Mouse (Mus musculus) heart, adult 11 months (tissue): ENCODE measurements around the gene Hist2h2ac.

Experiments
- DNase-seq: peaks from one replicate; pipeline ENCODE4 v3.0.0; 2022

Hist2h2ac gene

DNA sequence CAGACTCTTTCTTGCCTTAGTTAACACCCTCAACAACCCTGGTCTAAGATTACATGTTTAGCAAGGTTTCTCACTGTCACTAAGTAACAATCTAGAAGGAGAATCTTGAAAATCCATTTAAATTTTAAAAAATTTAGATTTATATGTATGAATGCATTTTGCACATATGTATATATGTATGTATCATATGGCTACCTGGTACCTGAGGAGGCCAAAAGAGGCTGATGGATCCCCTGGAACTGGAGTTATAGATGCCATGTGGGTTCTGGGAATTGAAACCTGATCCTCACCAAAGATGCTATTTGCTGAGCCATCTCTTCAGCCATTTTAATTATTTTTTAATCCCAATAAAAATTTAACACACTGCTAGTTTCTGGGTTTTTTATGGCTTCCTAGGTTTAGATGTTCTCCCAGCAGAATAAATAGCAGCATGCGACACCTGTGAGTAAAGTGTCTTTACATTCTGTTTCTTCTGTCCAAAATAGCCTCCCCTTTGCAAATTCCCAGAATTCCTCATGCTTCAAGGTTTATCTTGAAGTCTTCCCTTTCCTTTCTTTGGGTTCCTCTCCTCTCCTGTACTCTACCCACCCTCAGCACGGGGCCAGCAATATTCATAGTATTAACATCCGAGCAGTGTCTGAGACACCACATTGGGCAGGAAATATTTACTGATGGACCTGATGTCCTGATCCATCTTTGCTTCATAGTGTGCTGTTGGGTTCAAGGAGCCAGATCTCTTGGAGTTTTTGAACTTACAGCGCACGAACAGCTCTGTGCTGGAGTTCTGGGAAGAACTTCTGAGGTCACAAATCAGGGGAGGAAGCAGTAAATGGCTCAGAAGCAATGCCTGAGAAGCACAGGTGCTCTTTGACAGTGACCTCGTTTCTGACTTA, 27.7 kb upstream of the Hist2h2ac start:
- DNase-seq: peak; percentile 74

DNA sequence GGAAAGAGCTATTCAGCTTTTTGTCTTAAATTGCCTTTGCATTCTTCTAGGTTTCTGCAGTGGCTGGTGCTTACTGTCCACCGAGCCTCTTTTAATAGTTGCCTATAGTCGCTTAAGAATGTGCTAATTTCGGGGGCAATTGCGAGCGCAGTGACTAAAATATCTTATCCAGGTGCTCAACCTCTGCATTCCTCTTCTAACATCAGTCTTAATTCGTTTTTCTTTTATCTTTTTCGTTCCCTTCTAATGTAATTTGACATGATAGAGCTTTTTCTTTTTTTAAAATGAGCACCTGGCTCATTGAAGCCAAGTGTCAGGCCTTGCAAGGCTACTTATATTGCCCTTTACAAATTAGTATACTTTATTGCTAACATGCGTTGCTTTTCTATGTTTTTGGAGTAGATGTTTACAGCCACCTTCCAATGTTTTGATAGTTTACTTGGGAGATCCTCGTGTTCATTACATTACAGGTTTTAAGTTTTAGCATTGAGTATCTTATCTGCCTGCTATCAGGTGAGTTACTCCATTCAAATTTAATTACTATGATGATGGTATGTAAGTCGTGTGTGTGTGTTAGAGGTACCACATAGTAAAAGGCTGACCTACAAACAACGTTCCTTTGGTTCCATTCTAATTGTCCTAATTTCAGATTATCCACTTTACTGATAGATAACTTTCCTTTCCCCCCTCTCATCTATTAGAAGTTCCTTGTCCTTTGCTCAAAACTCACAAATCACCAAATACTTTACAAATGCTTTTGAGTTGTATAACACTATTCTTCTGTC, 26.9 kb upstream of the Hist2h2ac start:
- peak; percentile 82 for DNase-seq

DNA sequence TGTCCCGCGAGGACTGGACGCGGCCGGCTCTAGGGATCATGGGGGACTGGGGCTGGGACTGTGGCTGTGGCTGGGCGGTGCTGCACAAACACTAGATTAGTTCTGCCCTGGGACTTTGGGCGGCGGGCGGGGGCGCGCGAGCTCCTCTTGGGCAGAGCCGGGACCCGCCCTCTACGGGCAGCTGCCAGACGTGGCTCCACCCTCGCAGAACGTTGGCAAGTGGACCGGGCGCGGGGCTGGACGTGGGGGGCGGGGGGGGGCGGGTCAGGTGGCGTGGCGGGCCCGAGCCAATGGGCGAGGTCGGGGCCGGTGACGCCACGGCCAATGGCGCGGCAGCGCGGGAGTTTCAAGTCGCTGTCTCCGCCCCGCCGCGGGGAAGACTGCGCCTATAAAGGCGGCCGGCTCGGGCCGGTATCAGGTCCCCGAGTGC, 25.8 kb upstream of the Hist2h2ac start, which contains the start of gene Hist2h3c1:
Hist2h3c1 (plus strand) TSS at position 259 of the 430 bp plus-strand sequence.
- peak; percentile 94 for DNase-seq

DNA sequence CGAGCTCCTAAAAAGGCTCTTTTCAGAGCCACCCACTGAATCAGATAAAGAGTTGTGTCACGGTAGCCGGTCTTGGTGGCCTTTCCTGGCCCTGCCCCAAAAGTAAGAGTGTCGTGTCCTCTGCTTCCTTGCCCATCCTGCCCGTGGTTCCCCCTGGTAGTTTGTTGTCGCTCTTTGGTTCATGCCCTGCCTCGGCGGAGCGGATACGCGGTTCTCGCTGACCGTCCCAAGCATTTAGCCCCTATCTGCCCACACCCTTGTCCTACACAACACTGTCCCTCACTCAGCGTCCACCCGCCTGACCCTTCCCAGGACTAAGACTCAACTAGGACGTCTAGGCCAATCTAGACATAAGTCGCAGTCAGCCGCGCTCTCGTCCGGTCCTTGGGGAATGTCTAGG, 25.3 kb upstream of the Hist2h2ac start:
- peak; percentile 89 for DNase-seq

DNA sequence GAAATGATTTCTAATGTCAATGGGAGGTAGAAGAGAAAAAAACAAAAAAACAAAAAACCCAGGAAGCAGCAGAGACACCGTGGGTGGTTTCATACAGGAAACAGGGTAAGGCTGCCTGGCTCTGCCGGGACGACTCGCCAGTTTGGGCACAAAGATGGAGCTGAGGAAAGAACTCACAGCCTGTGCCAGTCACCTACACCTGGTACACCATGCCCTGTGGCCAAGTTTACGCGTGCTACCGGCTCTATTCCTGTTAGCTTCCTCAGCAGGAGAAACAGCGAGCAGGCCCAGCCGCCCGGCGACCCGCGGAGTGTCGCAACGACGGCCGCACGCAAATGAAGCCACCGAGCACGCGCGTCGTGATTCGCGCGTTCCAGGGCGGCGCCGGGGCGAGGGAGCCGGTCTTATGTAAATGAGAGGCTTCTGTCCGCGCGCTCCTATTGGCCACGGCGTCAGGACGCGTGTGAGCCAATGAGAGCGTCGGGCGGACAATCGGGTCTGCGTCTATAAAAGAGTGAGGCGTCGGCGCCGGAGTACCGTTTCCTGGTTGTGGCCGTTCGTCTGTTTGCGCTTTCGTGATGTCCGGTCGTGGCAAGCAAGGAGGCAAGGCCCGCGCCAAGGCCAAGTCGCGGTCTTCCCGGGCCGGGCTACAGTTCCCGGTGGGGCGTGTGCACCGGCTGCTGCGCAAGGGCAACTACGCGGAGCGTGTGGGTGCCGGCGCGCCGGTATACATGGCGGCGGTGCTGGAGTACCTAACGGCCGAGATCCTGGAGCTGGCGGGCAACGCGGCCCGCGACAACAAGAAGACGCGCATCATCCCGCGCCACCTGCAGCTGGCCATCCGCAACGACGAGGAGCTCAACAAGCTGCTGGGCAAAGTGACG, 24.6 kb upstream of the Hist2h2ac start, which contains the start of gene Hist2h2aa1:
Hist2h2aa1 (plus strand) TSS at position 495 of the 884 bp plus-strand sequence.
- peak; percentile 100 for DNase-seq

DNA sequence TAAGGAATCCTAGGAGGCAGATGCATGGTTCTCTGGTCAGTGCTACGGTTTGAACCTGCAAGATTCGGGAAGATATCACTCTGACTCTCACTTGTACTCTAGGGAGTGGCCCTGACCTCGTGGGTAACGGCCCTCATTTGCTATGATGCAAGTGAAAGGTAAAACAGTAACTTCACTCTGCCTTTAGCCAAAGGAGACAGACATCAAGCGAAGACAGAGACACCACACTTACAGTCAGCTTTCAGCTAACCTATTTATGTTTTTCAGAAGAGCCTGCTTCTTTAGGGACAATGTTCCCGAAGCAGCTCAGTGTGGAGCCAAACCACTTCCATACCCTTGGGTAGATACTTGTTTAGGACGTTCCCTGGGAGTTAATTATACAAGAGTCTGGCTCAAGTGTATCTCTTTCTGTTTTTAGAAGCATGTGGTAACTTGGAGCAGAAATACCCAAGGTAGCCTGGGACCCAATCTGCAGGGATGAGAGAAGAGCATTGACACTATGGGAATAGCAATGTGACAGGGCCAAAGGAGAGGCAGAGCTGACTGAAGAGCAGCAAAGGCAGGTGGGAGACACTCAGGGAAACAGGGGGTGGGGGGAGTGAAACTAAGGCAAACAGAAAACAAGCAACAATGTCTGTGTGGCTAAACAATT, 23.4 kb upstream of the Hist2h2ac start:
- DNase-seq: peak; percentile 88

DNA sequence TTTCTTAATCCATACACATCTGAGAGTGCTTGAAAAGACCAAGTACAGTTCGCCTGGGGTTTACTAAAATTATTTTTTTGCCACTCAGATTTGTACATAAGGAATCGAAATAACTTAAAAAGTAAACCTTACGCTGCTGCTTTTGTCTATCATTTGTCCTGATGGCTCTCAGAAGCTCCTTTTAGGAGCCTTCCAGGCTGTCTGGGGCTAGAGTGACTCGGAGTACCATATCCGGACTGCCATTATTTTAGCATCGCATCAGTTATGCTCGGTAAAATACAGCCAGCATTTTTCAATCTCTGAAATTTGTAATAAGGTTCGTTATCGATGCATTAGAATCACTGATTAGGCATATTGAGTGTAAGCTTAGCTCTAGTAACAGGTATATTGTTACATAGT, 20.1 kb upstream of the Hist2h2ac start:
- DNase-seq: peak; percentile 76

DNA sequence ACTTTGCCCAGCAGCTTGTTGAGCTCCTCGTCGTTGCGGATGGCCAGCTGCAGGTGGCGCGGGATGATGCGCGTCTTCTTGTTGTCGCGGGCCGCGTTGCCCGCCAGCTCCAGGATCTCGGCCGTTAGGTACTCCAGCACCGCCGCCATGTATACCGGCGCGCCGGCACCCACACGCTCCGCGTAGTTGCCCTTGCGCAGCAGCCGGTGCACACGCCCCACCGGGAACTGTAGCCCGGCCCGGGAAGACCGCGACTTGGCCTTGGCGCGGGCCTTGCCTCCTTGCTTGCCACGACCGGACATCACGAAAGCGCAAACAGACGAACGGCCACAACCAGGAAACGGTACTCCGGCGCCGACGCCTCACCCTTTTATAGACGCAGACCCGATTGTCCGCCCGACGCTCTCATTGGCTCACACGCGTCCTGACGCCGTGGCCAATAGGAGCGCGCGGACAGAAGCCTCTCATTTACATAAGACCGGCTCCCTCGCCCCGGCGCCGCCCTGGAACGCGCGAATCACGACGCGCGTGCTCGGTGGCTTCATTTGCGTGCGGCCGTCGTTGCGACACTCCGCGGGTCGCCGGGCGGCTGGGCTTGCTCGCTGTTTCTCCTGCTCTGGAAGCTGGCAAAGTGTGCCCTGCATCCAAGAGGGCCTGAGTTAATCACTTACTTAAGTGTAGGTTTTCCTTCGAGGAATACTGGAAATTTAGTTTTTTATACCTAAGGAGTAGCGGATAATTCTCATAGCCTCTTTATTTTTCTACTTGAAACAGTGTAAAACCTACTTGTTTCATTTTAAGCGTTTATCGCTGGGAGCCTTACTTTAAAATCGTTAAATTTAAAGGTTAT, 19.5 kb upstream of the Hist2h2ac start, which contains the start of gene Hist2h2aa2:
Hist2h2aa2 (minus strand) TSS at position 328 of the 850 bp plus-strand sequence.
- peak; percentile 100 for DNase-seq

DNA sequence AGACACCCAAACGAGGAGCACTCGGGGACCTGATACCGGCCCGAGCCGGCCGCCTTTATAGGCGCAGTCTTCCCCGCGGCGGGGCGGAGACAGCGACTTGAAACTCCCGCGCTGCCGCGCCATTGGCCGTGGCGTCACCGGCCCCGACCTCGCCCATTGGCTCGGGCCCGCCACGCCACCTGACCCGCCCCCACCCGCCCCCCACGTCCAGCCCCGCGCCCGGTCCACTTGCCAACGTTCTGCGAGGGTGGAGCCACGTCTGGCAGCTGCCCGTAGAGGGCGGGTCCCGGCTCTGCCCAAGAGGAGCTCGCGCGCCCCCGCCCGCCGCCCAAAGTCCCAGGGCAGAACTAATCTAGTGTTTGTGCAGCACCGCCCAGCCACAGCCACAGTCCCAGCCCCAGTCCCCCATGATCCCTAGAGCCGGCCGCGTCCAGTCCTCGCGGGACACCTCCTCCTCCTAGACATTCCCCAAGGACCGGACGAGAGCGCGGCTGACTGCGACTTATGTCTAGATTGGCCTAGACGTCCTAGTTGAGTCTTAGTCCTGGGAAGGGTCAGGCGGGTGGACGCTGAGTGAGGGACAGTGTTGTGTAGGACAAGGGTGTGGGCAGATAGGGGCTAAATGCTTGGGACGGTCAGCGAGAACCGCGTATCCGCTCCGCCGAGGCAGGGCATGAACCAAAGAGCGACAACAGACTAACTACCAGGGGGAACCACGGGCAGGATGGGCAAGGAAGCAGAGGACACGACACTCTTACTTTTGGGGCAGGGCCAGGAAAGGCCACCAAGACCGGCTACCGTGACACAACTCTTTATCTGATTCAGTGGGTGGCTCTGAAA, 18.5 kb upstream of the Hist2h2ac start, which contains the start of gene Hist2h3c2:
Hist2h3c2 (minus strand) TSS at position 174 of the 840 bp plus-strand sequence.
- peak; percentile 99 for DNase-seq

DNA sequence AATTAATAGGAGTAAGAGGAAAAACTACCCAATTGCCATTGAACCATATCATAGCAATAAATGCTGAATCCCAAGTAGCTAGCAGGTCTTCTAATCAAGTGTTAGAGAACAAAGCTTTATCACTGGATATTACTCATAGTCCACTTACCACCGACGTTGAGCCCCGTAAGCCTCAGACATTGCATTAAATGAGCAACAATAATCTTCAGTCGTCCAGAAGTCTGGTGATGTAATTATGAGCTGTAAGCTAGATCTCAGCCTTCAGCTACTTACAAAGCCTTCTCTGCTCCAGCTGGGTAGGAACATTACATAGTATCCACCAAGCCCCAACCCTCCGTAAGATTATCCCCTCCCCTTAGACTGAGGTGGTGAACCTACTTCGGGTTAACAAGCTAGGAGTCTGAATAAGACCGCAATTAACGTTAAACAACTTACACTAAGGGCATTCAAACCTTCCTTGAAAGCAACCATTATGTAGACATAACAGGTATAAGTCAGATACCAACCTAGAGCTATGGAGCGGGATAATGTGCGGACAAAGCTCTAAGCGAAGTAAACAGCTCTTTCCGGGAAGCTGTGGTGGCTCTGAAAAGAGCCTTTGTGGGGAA, 17.3 kb upstream of the Hist2h2ac start:
- DNase-seq: peak; percentile 79

DNA sequence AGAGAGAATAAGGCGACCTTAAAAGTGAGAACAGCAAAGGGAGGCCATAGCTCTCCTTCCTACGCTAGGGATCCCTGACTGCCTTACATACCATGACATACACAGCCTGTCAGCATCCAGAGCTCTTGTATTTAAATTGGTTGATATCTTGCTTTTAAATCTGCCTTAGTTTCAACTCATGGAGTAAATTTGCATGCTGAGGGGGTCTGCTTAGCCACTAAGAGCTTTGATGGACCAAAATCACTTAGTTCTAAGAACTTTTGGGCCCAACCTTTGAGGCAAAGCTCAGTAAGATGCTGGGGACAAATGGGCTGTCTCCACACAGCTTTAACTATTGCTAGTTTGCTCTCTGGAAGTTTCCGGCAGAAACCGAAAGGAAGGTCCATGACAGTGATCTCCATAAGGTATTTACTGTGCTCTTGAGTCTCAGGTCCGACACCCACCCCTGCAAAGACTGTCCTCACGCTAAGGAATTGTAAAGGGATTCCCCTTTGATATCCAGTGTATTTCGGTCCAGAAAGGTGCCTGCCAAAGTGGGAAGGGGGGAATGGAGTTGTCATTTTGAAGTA, 16.7 kb upstream of the Hist2h2ac start:
- DNase-seq: peak; percentile 87

DNA sequence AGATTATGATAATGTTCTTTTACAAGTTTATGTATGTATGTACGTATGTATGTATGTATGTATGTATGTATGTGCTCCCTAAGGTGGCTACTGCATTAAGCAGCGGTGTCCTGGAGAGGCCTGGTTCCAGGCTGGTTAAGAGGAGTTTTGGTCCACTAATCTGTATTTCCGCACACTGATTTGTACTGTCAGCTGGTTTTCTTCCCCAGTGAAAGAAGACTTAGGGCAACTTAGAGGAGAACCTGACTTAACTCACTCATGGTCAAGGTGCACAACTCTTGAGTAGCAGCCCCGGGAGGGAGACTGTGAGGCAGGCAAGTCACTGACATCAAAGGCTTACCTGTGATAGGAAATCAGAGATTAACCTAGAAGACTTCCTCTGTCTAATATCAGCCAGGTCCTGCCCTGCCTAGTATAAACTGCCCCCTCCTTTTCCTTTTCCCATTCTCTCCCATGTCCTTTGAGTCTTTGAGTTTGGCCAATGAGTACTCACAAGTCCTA, 16.2 kb upstream of the Hist2h2ac start:
- DNase-seq: peak; percentile 82

DNA sequence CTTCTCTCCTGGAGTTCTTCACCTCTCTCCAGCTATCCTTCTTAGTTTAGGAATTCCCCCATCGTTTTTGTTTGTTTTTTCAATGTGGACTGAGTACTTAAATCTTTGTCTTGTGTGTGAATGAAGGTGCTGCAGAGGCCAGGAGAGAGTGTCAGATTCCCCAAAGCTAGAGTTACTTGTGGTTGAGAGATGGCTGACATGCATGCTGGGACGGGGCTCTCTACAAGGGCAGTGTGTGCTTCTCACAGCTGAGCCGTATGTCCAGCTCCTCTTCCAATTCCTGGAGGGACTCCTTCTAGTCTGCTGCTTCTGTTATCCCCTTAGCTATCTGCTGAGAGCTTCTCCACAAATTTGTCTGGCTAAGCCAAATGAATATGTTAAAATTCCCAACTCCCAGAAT, 15.2 kb upstream of the Hist2h2ac start:
- no peak for DNase-seq

DNA sequence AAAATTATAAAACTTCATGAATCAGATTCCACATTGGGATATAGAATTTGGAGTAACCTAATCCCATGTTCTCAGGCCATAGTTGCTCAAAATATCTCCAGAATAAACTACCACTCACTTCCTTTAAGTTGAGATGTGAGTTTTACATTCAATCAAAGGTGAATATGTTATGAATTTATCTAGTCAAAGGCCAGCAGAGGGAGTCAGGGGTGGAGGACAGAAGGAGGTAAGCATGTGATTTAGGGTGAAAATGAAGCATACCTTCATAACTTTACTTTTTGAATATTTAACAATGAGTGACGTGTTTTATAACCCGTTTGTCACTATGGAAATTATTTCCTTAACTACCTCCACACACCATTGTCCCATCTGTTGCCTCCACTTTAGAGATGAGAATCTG, 14.2 kb upstream of the Hist2h2ac start:
- DNase-seq: no peak

DNA sequence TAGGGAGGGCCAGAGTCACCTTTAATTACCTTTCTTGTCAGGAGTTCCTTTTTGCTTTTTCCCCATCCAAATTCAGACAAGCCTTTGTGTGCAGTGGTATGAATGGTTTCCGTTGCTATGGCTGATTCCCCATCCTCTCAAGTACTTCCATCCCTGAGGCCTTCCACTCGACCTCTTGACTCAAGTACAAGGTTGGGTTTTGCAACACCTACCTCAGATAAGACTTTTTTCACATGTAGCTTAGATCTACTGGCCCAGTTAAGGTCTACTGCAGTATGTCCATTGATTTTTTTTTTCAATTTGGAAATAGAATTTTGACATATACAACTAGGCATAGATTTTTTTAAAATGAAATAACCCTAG, 11.1 kb upstream of the Hist2h2ac start:
- DNase-seq: no peak

DNA sequence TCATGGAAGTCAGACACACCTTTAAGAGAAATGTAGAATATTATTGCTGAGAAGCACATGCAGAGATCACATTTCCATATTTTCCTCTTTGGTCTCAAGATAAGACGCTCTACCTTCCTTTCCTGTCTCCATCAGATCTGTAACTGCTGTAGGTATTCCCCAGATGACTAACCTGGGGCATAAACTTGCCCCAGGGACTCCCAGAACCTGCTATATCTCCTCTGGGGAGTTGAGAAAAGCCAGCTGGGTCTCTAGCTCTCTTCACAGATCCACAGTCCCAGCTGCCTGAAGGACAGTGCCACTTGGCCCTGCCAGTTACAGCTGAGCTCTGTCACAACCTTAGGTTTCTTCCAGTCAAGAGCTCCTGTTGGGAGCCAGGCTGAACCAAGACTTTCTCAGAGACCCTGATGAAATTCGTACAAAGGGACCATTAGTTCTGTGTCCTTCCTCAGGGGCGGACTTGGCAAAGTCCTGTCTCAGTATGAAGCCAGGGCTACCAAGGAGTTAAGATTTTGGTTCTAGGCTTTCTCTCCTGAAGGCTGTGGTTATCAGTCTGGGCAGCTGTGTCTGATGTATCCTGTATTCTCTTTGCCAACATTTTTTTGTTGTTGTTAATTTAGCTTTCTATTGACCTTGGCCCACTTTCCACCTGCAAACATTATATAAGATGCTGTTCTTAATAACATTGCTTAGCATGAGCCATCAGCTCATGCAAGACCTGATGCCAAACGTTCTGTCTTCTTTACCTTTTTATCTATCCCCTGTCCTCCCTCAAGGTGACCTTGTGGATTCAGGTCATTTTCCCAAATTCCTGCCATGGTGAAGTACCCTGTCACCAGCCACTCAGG, 10.5 kb upstream of the Hist2h2ac start:
- DNase-seq: peak; percentile 92

DNA sequence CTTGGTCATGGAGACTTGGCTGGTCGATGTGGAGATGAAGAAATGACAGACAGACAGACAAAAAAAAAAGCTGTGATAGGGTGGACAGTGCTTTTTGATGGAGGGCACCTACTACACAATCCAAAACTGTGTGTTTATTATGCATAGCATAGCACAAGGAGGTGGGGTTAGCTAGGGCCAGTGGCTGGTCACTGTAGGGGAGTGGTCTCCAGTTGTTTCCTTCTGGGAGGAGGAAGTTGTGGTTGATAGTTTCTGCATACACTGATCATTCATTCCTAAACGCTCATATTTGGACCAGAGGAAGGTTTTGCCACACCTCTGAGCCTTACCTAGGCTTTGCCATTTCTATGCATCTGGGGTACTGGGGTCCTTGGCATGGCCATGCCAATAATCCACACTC, 9.7 kb upstream of the Hist2h2ac start:
- DNase-seq: peak; percentile 89

DNA sequence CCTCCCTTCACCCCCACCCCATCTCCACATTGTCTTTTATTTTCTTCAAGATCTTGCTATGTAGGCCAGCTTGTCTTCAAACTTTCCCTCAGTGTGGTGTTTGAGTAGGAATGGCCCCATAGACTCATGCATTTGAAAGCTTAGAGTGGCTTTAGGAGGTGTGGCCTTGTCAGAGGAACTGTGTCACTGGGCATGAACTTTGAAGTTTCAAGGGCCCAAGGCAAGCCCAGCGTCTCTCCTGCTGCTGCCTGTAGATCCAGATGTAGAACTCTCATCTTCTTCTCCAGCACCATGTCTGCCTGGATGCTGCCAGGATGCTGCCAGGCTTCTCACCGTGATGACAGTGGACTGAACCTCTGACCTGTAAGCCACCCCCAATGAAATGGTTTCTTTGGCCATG, 8.1 kb upstream of the Hist2h2ac start:
- no peak for DNase-seq
